ENCODE assay signal across 7 mouse cellular contexts in genomic region chr7:113167092-113167491, GRCm38 (mm10). TPM values are rescaled to one million over a fixed set of nuclear protein-coding genes. Genes with fewer than 3 reads are reported as not detected.
A peak's percentile ranks its signal among the peaks of the same experiment; 100 is the strongest.
DNase-seq lines count a peak whose midpoint lies in the region; ATAC-seq and TF ChIP-seq lines count a peak whose summit lies in the region.

No protein-coding gene starts in this region.

- no peaks in the 10 kb centered on the region for H3K27me3 ChIP-seq in midbrain, embryonic 10.5 days (ENCODE audit: low read depth, poor library complexity, severe bottlenecking)
- no peaks in the 10 kb centered on the region for H3K27me3 ChIP-seq in midbrain, embryonic 16.5 days (ENCODE audit: control insufficient read depth, insufficient read depth, low read depth, low read length)
- H3K27me3 ChIP-seq in forebrain, postnatal 0 days (ENCODE audit: insufficient read depth, low read length), result no peaks in the 10 kb centered on the region
- H3K27me3 ChIP-seq in kidney, postnatal 0 days (ENCODE audit: insufficient read depth, low read length), result no peaks in the 10 kb centered on the region
- no peaks in the 10 kb centered on the region for H3K27me3 ChIP-seq in midbrain, embryonic 14.5 days (ENCODE audit: control insufficient read depth, insufficient read depth, low read length)

- H3K4me2 ChIP-seq in midbrain, embryonic 16.5 days (ENCODE audit: low read length), result no peak overlapping the region
- no peak overlapping the region for H3K4me2 ChIP-seq in forebrain, postnatal 0 days (ENCODE audit: low read depth)
- no peak overlapping the region for H3K4me2 ChIP-seq in kidney, postnatal 0 days (ENCODE audit: low read length)
- H3K4me2 ChIP-seq in midbrain, embryonic 14.5 days (ENCODE audit: low read length), result no peak overlapping the region

- peak; percentile 78 for TF ChIP-seq CTCF in forebrain, postnatal 0 days (IDR thresholded peaks at IDR 0.05; ENCODE audit: low read depth)
- peak; percentile 81 for TF ChIP-seq CTCF in kidney, postnatal 0 days (IDR thresholded peaks at IDR 0.05; ENCODE audit: low read depth)

- no peak overlapping the region for H3K27ac ChIP-seq in midbrain, embryonic 10.5 days (replicated peaks)
- no peak overlapping the region for H3K27ac ChIP-seq in midbrain, embryonic 16.5 days (ENCODE audit: low read length)
- H3K27ac ChIP-seq in forebrain, postnatal 0 days (ENCODE audit: low read depth, low read length), result no peak overlapping the region
- no peak overlapping the region for H3K27ac ChIP-seq in kidney, postnatal 0 days
- H3K27ac ChIP-seq in midbrain, embryonic 14.5 days (replicated peaks; ENCODE audit: low read depth, low read length), result no peak overlapping the region

- H3K4me1 ChIP-seq in midbrain, embryonic 10.5 days, result no peaks in the 10 kb centered on the region
- no peaks in the 10 kb centered on the region for H3K4me1 ChIP-seq in midbrain, embryonic 16.5 days (ENCODE audit: control insufficient read depth, insufficient read depth, low read length)
- H3K4me1 ChIP-seq in forebrain, postnatal 0 days (ENCODE audit: insufficient read depth), result no peaks in the 10 kb centered on the region
- H3K4me1 ChIP-seq in kidney, postnatal 0 days (replicated peaks; ENCODE audit: insufficient read depth, low read length), result no peaks in the 10 kb centered on the region
- no peaks in the 10 kb centered on the region for H3K4me1 ChIP-seq in midbrain, embryonic 14.5 days (ENCODE audit: control insufficient read depth, insufficient read depth, low read length)

- peak; percentile 28 for DNase-seq in midbrain, embryonic 10.5 days (ENCODE audit: low spot score)
- peak; percentile 52 for DNase-seq in adipocyte (ENCODE audit: low spot score)
- DNase-seq in forebrain, postnatal 0 days, result peak; percentile 58
- peak; percentile 87 for DNase-seq in kidney, postnatal 0 days (ENCODE audit: low spot score)
- DNase-seq in midbrain, embryonic 14.5 days, result peak; percentile 79

- no peak for ATAC-seq in midbrain, embryonic 16.5 days
- peak; percentile 58 for ATAC-seq in forebrain, postnatal 0 days
- no peak for ATAC-seq in kidney, postnatal 0 days (replicated peaks; ENCODE audit: low FRiP score, low read depth)
- ATAC-seq in midbrain, embryonic 14.5 days (ENCODE audit: low FRiP score, low TSS enrichment), result no peak
- no peak for ATAC-seq in activated CD4-positive, CD25-positive, alpha-beta regulatory T cell, adult 4 months

- H3K9ac ChIP-seq in midbrain, embryonic 16.5 days (ENCODE audit: low read depth, low read length), result no peak overlapping the region
- H3K9ac ChIP-seq in forebrain, postnatal 0 days, result no peak overlapping the region
- H3K9ac ChIP-seq in kidney, postnatal 0 days (ENCODE audit: low read depth, low read length), result no peak overlapping the region
- no peak overlapping the region for H3K9ac ChIP-seq in midbrain, embryonic 14.5 days (replicated peaks; ENCODE audit: low read length)

- WGBS in midbrain, embryonic 10.5 days, result 57% methylated on average over 8 of the region's 8 CpGs
- WGBS in midbrain, embryonic 16.5 days, result 53% methylated on average over 8 of the region's 8 CpGs
- WGBS in forebrain, postnatal 0 days, result 43% methylated on average over 8 of the region's 8 CpGs
- WGBS in kidney, postnatal 0 days, result 41% methylated on average over 8 of the region's 8 CpGs
- WGBS in midbrain, embryonic 14.5 days, result 41% methylated on average over 8 of the region's 8 CpGs

- H3K4me3 ChIP-seq in midbrain, embryonic 10.5 days, result no peak overlapping the region
- no peak overlapping the region for H3K4me3 ChIP-seq in midbrain, embryonic 16.5 days (ENCODE audit: low read depth, low read length)
- no peak overlapping the region for H3K4me3 ChIP-seq in forebrain, postnatal 0 days (ENCODE audit: low read depth, low read length)
- H3K4me3 ChIP-seq in kidney, postnatal 0 days (replicated peaks; ENCODE audit: low read depth, low read length), result no peak overlapping the region
- no peak overlapping the region for H3K4me3 ChIP-seq in midbrain, embryonic 14.5 days (replicated peaks; ENCODE audit: low read depth, low read length)

- H3K36me3 ChIP-seq in midbrain, embryonic 10.5 days, result no peaks in the 10 kb centered on the region
- H3K36me3 ChIP-seq in midbrain, embryonic 16.5 days (ENCODE audit: control insufficient read depth, insufficient read depth, low read length), result no peaks in the 10 kb centered on the region
- H3K36me3 ChIP-seq in forebrain, postnatal 0 days (ENCODE audit: insufficient read depth), result no peaks in the 10 kb centered on the region
- H3K36me3 ChIP-seq in kidney, postnatal 0 days (ENCODE audit: insufficient read depth, low read length), result no peaks in the 10 kb centered on the region
- no peaks in the 10 kb centered on the region for H3K36me3 ChIP-seq in midbrain, embryonic 14.5 days (ENCODE audit: control insufficient read depth, insufficient read depth, low read length)

- no peaks in the 10 kb centered on the region for H3K9me3 ChIP-seq in midbrain, embryonic 10.5 days (replicated peaks)
- H3K9me3 ChIP-seq in midbrain, embryonic 16.5 days (replicated peaks; ENCODE audit: control insufficient read depth, low read length, poor library complexity, severe bottlenecking), result no peaks in the 10 kb centered on the region
- H3K9me3 ChIP-seq in forebrain, postnatal 0 days (ENCODE audit: low read length), result no peaks in the 10 kb centered on the region
- no peaks in the 10 kb centered on the region for H3K9me3 ChIP-seq in kidney, postnatal 0 days (replicated peaks; ENCODE audit: low read length)
- H3K9me3 ChIP-seq in midbrain, embryonic 14.5 days (ENCODE audit: control insufficient read depth, low read length), result no peaks in the 10 kb centered on the region

RNA-seq across cellular contexts. Expression of gene Arntl, which starts 40.2 kb away (rescaled TPM):
- 6.6 and 7.0 TPM in 2 replicates for polyA plus RNA-seq in midbrain, embryonic 10.5 days (2016; fragmentation: Nextera tagmentation; extraction: Ambion mirVana)
- polyA plus RNA-seq in midbrain, embryonic 16.5 days (2015; fragmentation: Nextera tagmentation; extraction: Ambion mirVana), result 21.0 and 22.8 TPM in 2 replicates
- 31.2 and 32.4 TPM in 2 replicates for total RNA-seq in forebrain, postnatal 0 days (2014; rRNA removed)
- 18.3 and 20.7 TPM in 2 replicates for polyA plus RNA-seq in forebrain, postnatal 0 days (2015; fragmentation: Nextera tagmentation; extraction: Ambion mirVana)
- polyA plus RNA-seq in kidney, postnatal 0 days (2015; fragmentation: Nextera tagmentation; extraction: Ambion mirVana), result 12.6 and 13.2 TPM in 2 replicates
- polyA plus RNA-seq in midbrain, embryonic 14.5 days (2014; fragmentation: Nextera tagmentation; extraction: Ambion mirVana), result 16.1 TPM in 2 replicates
- 10 to 100 TPM; 21.4 to 27.8 TPM for polyA plus RNA-seq in activated CD4-positive, CD25-positive, alpha-beta regulatory T cell, adult 4 months (2017; shearing (Covaris generic))

Comparison
In these comparisons a context has a peak if more than half of its experiments do, and no peak if none do; other contexts are left out.
1. DNase-seq: peak in every context shown above with its lines; median percentile 87 in kidney, postnatal 0 days; 79 in midbrain, embryonic 14.5 days; 58 in forebrain, postnatal 0 days; 52 in adipocyte; 28 in midbrain, embryonic 10.5 days.